Mouse (Mus musculus) T-helper 17 cell (primary cell): ENCODE measurements around the gene Phf2.

Source experiments
- in situ Hi-C, 2 experiments: fragments of 300-600 bp; cut with MboI, MseI; formaldehyde crosslinking; loops; 1 replicate in 1 of 2; 2 replicates in 1 of 2; pipeline ENCODE4 v1.15.1; 2025; ENCODE audit warnings: high pct_unique_total_duplicates in 2 of 2

The Phf2 gene

DNA sequence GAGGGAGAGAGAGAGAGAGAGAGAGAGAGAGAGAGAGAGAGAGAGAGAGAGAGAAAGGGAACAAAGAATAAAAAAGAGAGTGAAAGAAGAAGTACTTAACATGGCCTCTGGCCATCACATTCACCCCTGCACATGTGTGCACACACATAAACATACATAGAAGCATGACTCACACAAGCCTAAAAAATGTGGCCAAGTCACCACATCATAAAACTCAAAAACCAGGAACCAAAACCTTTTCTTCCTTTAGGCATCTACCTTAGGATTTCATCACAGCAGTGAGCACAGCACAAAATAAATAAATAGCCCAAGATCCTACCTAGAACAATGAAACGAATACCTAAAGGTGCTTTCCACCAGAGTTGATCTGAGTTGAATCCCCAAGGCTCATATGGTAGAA lies 9.0 kb downstream of the Phf2 start:
- in situ Hi-C loops: no loop called here

DNA sequence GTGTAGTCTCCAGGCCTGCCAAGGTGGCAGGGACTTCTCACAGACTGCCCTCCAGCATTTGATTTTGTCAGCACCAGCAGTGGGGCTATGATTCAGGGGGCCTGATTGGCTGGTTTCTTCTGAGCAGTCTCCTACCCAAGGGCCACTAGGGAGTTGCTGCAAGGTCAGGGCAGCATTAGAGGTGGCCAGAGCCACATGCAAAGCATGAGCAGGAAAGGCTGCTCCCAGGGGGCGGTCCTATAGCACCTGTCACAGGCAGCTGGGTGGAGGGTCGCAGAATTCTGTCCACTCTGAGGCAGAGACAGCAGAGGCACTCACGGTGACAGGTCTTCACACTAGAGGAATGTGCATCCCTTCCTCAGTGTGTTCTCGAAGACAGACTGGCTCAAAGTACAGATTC lies 12.1 kb downstream of the Phf2 start:
- in situ Hi-C loops: no loop called here

DNA sequence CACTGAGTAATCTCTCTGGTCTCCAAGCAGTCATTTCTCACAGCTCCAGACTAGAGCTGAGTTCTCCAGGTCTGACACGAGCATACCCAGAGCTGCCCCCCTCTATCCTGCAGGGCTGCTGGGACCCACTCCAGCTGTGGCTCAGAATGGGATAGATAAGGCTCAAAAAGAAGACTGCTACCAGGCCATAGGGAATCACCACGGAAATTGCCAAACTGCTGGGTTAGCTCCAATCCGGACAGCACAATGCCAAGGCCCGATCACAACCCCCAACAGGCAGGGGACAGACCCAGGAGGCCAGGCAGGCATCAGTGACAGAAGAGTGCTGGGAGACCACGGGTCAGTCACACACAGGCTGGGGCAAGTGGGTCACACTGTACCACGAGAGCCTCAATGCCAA lies 12.9 kb downstream of the Phf2 start:
- in situ Hi-C loops: no loop called here

DNA sequence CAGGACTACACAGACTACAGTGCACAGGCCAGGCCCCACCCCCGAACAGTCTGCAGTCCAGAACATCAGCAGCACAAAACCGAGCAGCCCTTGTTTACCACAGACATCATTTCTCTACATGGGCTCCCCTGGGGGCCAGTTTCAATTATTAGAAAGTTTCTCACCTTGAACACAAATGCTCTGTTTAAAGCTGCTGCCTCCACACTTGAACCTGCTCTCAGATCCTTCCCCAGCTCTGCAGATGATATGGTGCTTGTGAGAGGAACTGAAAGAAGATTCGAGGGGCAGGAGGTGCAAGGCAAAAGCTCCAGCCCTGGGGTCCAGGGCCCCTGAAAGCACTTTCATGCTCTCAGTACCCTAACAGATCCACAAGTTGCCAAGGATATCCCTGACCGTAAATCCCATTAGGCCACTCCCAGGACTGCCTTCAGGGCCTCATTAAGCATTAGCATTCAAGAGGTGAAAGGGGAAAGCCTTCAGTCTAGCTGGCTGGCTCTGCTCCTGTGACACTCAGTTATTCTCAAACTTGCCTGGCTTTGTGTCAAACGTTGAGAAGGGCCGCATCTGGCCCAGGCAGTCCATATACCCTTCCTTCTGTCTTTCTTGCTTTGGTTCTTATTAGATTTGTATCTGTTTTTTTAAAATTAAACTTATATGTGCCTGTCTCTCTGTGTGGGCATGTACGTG lies 13.5 kb downstream of the Phf2 start:
- in situ Hi-C loops: no loop called here

DNA sequence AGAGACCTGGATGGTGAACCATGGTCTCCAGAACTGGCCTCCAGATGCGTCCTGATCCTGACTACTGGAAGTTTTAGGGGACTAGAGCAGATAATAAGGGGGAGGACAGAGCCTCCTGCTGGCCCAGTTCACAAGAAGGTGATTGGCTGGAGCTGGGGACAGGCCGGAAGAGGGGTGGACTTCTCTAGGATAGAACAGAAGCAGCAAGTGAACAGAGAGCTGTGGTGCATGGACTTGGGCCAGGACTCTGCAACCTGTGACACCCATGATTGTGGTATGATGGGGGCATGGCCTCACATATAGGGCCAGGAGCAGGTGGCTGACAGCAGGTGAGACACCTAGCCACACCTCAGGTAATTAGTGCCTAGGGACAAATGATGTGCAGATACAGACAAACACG lies 17.0 kb downstream of the Phf2 start:
- in situ Hi-C loops: no loop called here

DNA sequence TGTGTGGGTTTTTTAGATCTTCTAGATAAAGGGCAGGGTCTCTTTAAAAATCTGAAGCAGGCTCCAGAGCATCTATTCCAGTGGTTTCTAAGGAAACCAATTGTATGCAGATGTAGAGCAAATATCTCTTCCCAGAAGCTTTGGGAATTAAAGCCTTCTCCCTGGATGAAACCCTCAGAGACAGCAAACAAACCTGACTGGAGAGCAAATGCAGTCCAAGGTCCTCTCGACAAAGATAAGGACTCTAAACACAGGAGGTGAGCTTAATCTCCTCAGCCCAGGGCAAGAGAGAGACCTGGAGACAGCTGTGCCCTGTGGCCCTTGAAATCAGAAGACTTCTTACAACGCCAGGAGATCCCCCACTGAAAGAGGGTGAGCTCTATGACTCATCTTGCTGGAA lies 17.4 kb downstream of the Phf2 start:
- in situ Hi-C loops: no loop called here

DNA sequence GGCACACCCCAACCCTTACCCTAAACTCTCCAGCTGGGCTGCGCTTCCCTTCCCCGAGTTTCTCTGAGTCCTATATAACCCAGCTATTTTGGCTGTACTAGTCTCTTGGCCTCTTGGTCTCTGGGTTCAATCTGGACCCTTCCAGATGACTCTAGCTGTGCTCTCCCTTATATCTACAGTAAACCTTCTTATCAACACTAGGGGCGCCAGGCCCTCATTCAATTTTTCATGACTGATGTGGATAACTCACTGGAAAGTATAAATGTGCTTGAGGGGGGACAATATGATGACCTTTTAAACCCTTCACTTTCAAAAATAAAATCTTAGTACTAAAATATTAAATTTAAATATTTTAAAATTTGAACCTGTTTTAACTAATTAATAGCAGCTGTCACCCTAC lies 18.1 kb downstream of the Phf2 start:
- in situ Hi-C loops: no loop called here

DNA sequence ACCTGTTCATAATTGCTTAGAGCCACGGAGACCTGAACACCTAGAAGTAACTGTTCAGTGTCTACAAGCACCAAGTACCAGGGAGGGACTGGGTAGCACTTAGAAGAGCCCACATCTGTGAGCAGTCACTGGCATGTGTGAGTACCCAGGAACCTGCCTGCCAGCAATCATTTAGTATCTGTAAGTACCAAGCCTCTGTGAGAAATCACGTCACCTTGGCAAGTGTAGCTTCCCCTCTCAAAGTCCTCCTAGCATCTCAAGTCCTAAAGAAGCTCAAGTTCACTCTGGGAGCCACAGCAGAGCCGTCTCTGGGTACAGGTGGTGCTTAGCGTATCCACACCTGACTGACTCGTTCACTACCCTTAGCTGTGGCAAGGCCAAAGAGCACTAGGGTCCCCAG lies 19.2 kb downstream of the Phf2 start:
- in situ Hi-C loops: no loop called here

DNA sequence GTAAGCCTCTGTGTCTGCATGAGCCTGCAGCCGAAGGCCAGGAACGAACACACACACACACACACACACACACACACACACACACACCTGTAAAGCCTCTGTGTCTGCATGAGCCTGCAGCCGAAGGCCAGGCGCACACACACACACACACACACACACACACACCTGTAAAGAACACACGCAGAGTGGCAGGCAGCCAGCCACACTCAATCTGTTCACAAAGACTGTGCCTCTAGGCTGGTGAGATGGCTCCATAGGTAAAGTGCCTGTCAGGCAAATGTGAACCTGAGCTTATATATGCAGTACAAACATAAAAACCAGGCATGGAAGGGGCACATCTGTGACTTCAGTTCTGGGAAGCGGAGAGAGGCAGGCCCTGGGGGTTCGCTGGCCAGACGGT lies 20.1 kb downstream of the Phf2 start:
- in situ Hi-C loops: no loop called here

DNA sequence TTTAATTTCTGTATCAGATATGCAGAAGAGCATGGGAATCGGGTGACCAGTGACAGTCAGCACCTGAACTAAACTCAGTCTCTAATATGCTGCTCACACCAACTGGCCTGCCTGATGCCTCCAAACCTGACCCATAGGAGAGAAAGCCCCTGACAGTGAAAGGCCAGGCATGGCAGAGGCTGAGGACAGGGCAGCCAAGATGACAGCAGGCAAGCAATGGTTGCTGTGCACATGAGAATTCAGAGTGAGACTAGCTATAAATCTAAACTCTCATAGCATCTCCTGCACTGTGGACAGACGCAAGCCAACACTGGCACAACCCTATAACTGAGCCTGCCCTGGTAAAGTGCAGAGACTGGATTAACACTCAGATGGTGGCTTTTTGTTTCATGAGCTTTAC lies 20.6 kb downstream of the Phf2 start:
- in situ Hi-C loops: no loop called here

DNA sequence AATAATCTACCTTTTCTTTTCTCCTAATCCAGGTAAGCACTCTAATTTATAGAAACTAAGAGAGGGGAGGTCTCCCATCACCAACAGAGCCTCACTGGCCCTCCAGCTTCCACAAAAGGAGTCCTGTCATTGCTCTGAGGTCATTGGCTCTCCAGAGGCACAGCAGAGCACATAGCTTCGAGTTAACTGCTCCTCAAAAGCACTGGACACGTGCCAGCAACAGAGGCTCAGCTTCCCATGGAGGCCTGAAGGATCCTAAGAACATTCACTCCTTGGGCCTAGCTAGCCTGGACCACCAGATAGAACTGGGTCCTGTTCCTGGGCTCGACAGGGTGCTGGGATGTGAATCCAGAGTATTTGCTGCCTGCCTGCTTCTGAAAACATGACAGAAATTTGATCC lies 21.8 kb downstream of the Phf2 start:
- in situ Hi-C loops: no loop called here

DNA sequence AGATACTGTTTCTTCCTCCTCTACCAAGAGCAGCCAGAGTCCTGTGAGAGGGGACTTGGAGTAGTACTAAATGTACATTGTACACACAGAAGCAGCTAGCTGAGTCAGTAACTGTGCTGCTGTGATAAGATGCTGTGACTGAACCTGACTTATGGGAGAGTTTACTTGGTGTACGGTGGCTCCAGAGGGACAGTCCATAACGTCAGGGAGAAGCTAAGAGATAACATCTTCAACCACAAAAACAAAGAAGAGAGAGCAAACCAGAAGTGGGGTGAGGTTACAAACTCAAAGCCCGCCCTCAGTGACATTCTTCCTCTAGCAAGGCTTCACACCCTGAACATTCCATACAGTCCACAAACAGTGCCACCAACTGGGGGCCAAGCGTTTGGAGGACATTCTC lies 25.6 kb downstream of the Phf2 start:
- in situ Hi-C loops: no loop called here

DNA sequence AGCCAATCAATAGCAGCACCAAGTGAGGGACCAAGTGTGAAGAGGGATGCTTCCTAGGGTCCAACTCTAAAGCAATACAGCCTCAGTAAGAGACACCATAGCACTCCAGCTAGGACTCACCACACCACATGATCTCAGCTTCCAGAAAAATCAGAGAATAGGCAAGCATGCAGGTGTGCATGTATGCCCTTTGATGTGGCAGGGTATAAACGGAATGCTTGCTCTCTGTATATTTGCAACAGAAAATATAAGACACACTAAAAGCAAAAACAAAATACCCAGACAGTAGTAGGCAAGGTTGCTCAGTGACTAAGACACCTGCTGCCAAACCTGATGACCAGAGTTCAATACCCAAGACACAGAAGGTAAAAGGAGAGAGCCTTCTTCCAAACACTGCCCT lies 27.4 kb downstream of the Phf2 start:
- in situ Hi-C loops: no loop called here

DNA sequence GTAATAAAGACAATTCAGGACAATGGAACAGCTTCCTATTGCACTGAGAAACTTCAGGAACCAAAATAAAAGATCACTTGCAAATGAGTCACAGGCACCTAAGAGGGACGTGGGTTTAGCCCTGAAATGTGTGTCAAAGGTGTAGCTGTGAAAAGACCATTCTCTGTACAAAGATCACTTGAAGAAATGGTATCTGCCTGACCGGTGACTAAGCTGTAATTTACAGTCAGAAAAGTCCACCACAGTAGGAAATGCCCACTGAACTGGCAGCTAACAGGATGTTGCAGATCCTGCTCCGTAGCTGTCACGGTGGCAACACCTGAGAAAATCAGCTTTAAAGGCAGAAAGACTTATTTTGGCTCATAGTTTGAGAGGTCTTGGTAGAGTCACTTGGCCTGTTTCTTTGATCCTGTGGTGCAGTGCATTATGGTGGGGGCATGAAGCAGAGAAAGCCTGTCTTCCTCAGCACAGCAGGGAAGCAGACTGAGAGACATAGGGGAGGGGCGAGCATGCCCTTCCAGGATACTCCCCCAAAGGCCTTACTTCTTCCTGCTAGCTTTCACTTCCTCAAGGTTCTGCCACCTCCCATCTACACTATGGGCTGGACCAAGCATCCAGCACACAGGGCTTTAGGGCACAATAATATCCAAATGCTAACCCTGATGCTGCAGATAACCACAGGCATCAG lies 28.9 kb downstream of the Phf2 start:
- in situ Hi-C loops: no loop called here

DNA sequence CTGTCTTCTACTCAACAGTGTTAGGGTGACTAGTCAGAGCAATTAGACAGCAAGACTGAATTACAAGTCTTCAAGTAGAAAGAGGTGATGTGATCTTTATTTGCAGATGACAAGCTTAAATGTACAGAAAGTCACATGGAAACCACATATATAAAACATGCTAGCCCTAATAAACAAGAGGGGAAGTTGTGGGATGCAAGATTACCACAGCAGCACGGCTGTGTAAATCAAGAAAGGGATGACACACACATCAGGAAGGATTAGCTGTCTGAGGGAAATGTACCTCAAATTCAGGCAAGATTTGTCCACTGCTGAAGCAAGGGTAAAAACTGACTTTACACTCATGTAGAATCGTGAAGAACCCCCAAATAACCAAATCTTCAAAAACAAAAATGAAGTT lies 32.6 kb downstream of the Phf2 start:
- in situ Hi-C loops: no loop called here

DNA sequence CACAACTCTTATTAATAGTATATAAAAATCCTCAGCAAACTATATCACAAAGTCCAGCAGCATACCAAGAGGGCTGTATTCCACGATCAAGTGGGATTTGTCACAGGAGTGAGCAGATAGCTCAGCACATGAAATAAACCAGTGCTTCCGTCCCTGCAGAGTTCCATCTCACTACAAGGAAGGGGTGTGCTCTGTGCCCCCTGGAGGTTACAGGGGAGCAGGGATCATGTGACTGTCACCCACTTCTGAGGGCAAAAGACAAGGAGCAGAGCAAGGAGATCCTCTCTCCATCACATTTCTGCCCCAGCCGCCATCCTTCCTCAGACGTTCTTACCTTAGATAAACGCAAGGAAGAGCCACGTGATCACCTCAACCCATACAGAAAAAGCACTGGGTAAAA lies 33.4 kb downstream of the Phf2 start:
- in situ Hi-C loops: no loop called here

DNA sequence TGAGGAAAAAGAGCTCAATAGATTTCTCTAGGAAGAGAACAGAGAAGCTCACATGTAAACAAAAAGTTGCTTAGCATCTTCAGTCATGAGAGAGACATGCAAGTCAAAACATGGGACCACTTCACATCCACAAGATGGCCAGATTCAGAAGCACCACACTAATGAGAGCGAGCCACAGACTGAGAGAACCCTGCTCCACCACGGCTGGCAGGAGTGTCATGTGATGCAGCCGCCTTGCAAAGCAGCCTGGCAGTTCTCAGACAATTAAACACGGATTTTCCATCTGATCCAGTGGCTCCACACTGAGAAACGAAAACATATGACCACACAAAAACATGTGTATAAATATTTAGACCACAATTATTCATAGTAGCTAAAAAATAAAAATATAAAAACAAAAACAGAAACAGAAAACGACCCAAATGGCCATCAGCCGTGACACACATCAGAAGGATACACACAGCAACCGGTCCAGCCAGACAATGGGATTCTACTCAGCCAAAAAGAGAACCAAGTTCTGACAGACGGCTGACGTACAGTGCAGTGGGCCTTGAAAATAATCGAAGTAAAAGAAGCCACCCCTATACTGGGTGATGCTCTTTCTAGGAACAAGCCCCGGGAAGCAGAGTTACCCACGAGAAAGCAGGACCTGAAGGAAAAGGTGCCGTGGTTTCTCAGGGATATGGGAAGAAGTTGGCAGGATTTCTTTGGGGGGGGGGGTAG lies 40.2 kb downstream of the Phf2 start:
- in situ Hi-C loops: no loop called here

DNA sequence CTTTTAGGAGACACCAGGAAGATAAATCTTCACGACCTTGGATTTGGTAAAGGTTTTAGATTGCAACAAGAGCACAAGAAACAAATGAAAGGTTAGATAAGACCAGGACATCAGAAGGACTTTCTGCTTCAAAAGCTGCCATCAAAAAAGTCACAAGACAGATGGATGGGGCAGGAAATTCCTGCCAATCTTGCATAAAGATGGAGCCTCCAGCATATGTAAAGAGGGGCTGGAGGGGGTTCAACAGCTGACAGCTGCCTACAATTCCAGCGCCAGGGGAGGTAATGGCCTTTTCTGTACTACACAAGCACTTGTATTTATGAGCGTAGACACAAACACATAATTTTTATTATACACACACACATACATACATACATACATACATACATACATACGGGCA lies 41.1 kb downstream of the Phf2 start:
- in situ Hi-C loops: no loop called here

DNA sequence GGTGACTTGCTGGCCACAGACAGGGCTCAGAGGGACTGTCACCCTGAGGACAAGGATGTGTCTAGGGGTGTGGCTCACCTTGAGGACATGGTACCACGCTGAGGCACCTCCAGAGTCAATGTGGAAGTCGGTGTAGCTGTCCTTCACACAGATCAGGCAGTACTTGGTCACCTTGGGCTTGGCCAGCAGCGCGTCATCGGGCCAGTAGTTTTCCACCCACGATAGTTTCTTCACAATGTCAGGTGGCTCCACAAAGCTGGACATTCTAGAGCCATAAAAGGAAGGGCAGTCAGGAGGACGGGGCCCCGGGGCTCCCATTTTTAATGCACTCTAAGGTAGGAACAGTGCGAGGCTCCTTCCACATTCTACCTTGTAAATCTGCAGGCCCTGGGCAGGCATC lies 48.0 kb downstream of the Phf2 start:
- in situ Hi-C loops: loop anchor here in 1 of 2 experiments (25.0 kb wide), 1 partner anchor 1614 kb away; the partner anchor contains the start of gene Gm47429

DNA sequence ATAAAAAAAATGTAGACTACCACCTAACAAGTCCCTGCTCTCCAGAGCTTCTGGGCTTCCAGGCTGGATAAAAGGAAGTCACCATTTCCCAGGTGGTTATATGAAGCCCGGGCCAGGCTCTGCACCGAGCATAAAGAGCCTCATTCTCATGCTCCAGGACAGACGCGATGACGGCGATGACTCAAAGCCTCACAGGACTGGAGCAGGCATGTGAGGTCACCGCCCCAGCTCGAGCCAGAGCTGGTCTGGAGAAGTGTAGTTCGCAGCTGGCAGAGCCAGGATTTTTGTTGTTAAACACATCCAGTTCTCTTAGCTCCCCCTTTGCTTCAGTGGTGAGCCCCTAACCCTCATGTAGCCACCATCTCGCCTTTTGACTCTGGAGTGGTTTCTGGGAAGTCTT lies 48.6 kb downstream of the Phf2 start:
- in situ Hi-C loops: loop anchor here in 1 of 2 experiments (25.0 kb wide), 1 partner anchor 1615 kb away; the partner anchor contains the start of gene Gm47429

DNA sequence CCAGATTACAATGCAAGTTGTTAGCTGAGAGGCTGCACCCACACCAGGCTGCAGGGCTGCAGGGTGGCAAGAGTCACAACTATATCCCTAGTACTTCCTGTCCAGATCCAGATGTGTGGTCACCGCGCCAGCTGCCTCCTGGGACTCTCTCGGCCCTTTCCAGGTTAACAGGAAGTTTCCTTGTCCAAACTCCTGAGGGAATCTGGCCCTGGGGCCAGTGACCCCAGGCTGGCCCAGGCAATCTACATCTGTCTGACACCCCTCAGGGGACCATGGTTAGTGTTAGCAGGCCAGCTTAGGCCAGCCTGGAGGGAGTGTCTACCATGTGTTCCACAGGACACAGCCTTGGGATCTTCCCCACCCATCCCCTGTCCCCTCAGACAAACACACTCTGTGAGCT lies 51.8 kb downstream of the Phf2 start:
- in situ Hi-C loops: loop anchor here in 1 of 2 experiments (25.0 kb wide), 1 partner anchor 1618 kb away; the partner anchor contains the start of gene Gm47429

DNA sequence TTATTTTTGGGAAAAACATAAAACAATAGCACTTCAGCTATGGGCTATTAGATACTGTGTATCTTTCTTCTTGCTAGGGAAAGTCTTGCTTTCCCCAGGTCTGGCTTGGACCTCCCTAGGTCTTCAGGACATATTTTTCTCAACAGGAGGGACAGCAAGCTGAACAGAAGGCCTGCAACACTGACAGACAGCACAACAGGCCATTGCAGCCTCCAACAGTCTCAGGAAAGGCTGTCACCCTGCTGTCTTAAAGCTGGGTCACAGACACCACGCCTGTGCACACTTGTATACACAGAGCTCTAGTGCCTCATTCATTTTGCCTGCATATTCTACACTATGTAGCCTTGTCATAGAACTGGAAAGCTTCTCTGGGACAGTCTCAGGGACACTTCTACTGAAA lies 56.5 kb downstream of the Phf2 start:
- in situ Hi-C loops: loop anchor here in 1 of 2 experiments (25.0 kb wide), 1 partner anchor 1623 kb away; the partner anchor contains the start of gene Gm47429

DNA sequence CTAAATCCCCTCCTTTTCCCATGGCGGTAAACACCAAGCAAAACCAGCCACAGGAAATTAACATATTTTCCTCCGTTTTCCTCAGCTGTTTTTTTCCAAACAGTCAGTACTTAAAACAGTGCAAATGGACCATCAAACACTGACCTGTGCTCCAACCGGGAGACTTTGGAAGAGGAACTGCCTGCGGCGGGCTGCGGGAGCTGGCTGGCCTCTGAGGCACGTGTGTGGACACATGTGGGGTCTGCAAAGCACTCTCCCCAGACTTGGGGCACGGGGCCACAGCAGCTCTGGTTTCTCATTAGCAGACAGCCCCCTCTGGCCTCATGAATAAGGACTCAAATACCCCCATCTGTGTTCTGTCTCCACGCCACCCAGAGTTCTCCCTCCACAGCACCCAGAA lies 59.9 kb downstream of the Phf2 start:
- in situ Hi-C loops: loop anchor here in 1 of 2 experiments (25.0 kb wide), 1 partner anchor 1626 kb away; the partner anchor contains the start of gene Gm47429
